Mouse (Mus musculus): Measurements from ENCODE around the gene Igsf8. TPM values are rescaled to one million over a fixed set of nuclear protein-coding genes. Genes with fewer than 3 reads are reported as not detected.

Gene Igsf8
- polyA plus RNA-seq, 1 experiment from 2014 or later: 17.7 TPM

DNA sequence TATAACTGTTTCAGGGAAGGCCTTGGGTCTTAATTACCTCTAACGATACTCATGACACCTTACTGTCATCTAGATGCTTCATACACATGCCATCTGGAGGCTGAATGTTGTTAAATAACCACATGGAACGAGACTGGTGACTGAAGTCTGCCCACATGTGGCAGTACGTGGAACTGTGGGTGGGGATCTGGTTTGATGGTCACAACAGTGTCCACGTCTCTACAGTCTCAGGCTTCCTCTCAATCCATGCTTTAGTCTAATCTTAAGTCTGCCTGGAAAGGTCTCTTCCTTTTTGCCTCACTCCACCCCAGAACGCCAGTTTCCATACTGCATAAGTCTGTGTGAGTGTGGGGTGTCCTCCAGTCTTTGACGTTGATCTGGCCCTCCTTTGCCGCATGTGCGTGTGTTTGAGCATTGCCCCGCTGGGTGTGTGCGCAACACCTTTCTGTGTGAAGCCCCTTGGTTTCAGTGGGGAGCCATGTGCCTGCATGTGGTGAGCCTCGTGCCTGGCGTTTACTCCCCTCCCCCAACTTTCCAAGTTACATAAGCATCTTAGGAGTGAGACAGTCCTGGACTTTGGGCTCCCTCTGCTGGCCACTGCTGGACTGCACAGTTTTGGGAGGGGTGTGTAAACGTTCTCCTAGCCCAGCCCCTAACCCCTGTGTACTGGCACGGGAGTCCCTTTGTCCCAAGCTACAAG lies 48.4 kb downstream of the Igsf8 start:
- Histone ChIP-seq H3K4me1 (replicated peaks; ENCODE audit: control insufficient read depth, insufficient read depth, low read length) (0 out of 2 replicates have a peak, but pooled peaks cover 6% of the 10 kb centered on the region), H3K27me3 (replicated peaks; ENCODE audit: control insufficient read depth, insufficient read depth, low read length) (no peaks in the 10 kb centered on the region), H3K27ac (ENCODE audit: low read depth, low read length) (0 out of 2 replicates have a peak overlapping the region, but pooled peaks have one; percentile 2), H3K4me2 (replicated peaks; ENCODE audit: low read depth) (peak overlapping the region; percentile 74), H3K4me3 (ENCODE audit: low read depth, low read length) (peak overlapping the region; percentile 22; the same call in 1 of the 2 replicates), H3K9ac (ENCODE audit: low read depth, low read length) (no peak overlapping the region), H3K9me3 (ENCODE audit: control insufficient read depth) (no peaks in the 10 kb centered on the region), H3K36me3 (ENCODE audit: control insufficient read depth, insufficient read depth) (no peaks in the 10 kb centered on the region)
- TF ChIP-seq CTCF (IDR thresholded peaks at IDR 0.05; ENCODE audit: low read depth): peak; percentile 93
- ATAC-seq: peak; percentile 39
- WGBS: 1% methylated on average over 14 of the region's 14 CpGs

GRCm38 (mm10) chr1:172311248-172311906 lies 49.9 kb downstream of the Igsf8 start:
- Histone ChIP-seq H3K27ac (ENCODE audit: low read depth, low read length) (peak overlapping the region; percentile 98), H3K4me1 (replicated peaks; ENCODE audit: control insufficient read depth, insufficient read depth, low read length) (0 out of 2 replicates have a peak, but pooled peaks cover 6% of the 10 kb centered on the region), H3K9me3 (ENCODE audit: control insufficient read depth) (no peaks in the 10 kb centered on the region), H3K36me3 (ENCODE audit: control insufficient read depth, insufficient read depth) (peaks cover 5% of the 10 kb centered on the region; the same call in 1 of the 2 replicates), H3K9ac (ENCODE audit: low read depth, low read length) (peak overlapping the region; percentile 69), H3K27me3 (replicated peaks; ENCODE audit: control insufficient read depth, insufficient read depth, low read length) (no peaks in the 10 kb centered on the region), H3K4me3 (ENCODE audit: low read depth, low read length) (peak overlapping the region; percentile 63), H3K4me2 (replicated peaks; ENCODE audit: low read depth) (peak overlapping the region; percentile 90)
- under 1% methylated on average over 23 of the region's 23 CpGs for WGBS
- peak; percentile 43 for TF ChIP-seq CTCF (IDR thresholded peaks at IDR 0.05; ENCODE audit: low read depth)
- peak; percentile 79 for ATAC-seq

DNA sequence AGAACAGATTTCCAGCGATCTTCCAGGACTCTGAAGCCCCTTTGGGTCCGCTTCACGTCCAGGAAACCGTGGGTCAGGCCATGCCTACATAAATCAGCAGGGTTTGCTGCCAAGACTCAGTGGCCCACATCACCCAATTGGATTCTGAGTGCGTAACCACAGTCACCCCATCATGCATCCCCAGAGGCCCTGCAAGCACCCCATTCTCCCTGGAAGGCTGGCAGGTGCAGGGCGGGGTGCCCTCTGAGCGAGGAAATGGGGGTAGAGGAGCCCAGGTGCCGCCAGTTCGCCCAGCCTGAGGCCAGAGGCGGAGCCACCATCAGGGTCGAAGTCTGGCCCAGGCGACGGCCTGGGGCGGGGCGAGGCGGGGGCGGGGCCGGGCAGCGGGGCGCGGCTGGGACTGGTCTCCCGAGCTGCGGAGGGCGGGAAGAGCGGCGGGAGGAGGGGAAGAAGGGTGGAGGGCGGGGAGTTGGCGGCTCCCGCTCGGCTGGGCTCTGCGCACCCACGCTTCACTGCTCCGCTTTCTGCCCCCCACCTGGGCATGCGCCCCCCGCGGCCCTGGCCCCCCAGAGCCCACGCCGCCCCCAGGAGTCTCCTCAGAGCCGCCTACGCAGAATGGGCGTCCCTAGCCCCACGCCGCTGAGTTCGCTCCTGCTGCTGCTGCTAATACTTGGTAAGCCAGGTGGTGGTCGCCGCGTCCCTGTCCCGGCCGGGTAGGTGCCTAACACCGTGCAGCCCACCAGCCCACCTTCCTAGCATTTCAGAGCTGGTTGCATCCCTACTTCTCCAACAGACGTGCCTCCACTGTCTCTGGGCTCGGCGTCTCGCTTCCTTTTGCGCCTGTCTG lies 50.7 kb downstream of the Igsf8 start:
- peak overlapping the region; percentile 63 for H3K4me3 ChIP-seq (ENCODE audit: low read depth, low read length)
- H3K9me3 ChIP-seq (ENCODE audit: control insufficient read depth): no peaks in the 10 kb centered on the region
- no peaks in the 10 kb centered on the region for H3K27me3 ChIP-seq (replicated peaks; ENCODE audit: control insufficient read depth, insufficient read depth, low read length)
- no peak for TF ChIP-seq CTCF (IDR thresholded peaks at IDR 0.05; ENCODE audit: low read depth)
- H3K4me1 ChIP-seq (replicated peaks; ENCODE audit: control insufficient read depth, insufficient read depth, low read length): 0 out of 2 replicates have a peak, but pooled peaks cover 6% of the 10 kb centered on the region
- WGBS: 0% methylated on average over 30 of the region's 55 CpGs
- H3K27ac ChIP-seq (ENCODE audit: low read depth, low read length): peak overlapping the region; percentile 98
- peak overlapping the region; percentile 69 for H3K9ac ChIP-seq (ENCODE audit: low read depth, low read length)
- H3K4me2 ChIP-seq (replicated peaks; ENCODE audit: low read depth): peak overlapping the region; percentile 90
- ATAC-seq: peak; percentile 83
- peaks cover 12% of the 10 kb centered on the region; the same call in 1 of the 2 replicates for H3K36me3 ChIP-seq (ENCODE audit: control insufficient read depth, insufficient read depth)

- no peak for TF ChIP-seq CTCF (IDR thresholded peaks at IDR 0.05; ENCODE audit: low read depth)
- Histone ChIP-seq H3K4me3 (ENCODE audit: low read depth, low read length) (peak overlapping the region; percentile 63), H3K4me2 (replicated peaks; ENCODE audit: low read depth) (peak overlapping the region; percentile 90), H3K9me3 (ENCODE audit: control insufficient read depth) (no peaks in the 10 kb centered on the region), H3K4me1 (replicated peaks; ENCODE audit: control insufficient read depth, insufficient read depth, low read length) (0 out of 2 replicates have a peak, but pooled peaks cover 6% of the 10 kb centered on the region), H3K27ac (ENCODE audit: low read depth, low read length) (no peak overlapping the region), H3K27me3 (replicated peaks; ENCODE audit: control insufficient read depth, insufficient read depth, low read length) (no peaks in the 10 kb centered on the region), H3K36me3 (ENCODE audit: control insufficient read depth, insufficient read depth) (peaks cover 21% of the 10 kb centered on the region; the same call in 1 of the 2 replicates), H3K9ac (ENCODE audit: low read depth, low read length) (peak overlapping the region; percentile 69)
- WGBS: 10% methylated on average over 16 of the region's 16 CpGs
- no peak for ATAC-seq
These were observed 51.5 kb downstream of the Igsf8 start for GRCm38 (mm10) chr1:172312768-172313561.

DNA sequence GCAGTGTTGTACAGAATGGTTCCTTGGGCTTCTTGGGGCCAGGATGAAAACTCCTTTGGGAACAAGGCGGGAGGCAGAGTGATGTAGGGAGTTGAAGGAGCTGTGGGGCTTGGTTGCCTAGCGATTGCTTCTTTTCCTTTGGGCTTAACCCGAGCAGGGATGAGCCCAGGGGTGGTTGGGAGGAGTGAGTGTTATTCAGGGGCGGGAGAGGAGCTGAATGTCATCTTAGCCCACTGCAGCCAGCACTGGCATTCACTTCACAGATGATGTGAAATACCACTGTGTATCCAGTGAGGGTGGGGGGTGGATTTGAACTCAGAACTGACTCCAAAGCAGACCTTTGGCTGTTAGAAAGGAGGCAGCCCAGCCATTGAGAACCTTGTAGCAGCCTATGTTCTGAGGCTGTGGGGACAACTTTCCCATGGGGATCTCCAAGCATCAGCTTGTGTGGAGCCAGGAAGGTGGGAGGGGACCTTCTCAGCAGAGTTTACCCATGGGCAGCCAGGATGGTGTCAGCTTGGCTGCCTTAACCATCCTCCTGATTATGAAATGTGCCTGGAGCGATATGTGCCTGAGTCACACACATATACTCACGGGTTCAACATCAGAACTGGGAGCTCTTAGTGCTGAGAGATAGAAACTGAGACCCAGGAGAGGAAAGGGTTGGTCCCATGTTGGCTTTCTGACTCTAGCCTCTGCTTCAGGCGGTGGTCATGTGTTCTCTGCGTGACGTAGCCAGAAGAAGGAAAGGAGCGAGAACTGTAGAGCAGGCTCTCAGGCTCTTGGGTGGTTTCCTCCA lies 52.4 kb downstream of the Igsf8 start:
- 79% methylated on average over 10 of the region's 10 CpGs for WGBS
- Histone ChIP-seq H3K4me1 (replicated peaks; ENCODE audit: control insufficient read depth, insufficient read depth, low read length) (0 out of 2 replicates have a peak, but pooled peaks cover 6% of the 10 kb centered on the region), H3K27me3 (replicated peaks; ENCODE audit: control insufficient read depth, insufficient read depth, low read length) (no peaks in the 10 kb centered on the region), H3K4me3 (ENCODE audit: low read depth, low read length) (no peak overlapping the region), H3K9ac (ENCODE audit: low read depth, low read length) (no peak overlapping the region), H3K4me2 (replicated peaks; ENCODE audit: low read depth) (peak overlapping the region; percentile 90; the same call in 1 of the 2 replicates), H3K27ac (ENCODE audit: low read depth, low read length) (no peak overlapping the region), H3K9me3 (ENCODE audit: control insufficient read depth) (no peaks in the 10 kb centered on the region), H3K36me3 (ENCODE audit: control insufficient read depth, insufficient read depth) (peaks cover 29% of the 10 kb centered on the region; the same call in 1 of the 2 replicates)
- no peak for TF ChIP-seq CTCF (IDR thresholded peaks at IDR 0.05; ENCODE audit: low read depth)
- no peak for ATAC-seq
